Mouse (Mus musculus) myocyte (in vitro differentiated cells): ENCODE measurements at regions not wholly inside any gene's neighbourhood (a gene's known extent, or its start where the extent isn't known, plus 50 kb on each side); places are given as distances from the start of the nearest gene placed in this dataset.

Source experiments
- MAX ChIP-seq: IDR thresholded peaks from one replicate; pipeline ENCODE4 v1.6.1; 2011; ENCODE audit warnings: low read depth, mild to moderate bottlenecking, control low read depth
- POLR2AphosphoS2 ChIP-seq: IDR thresholded peaks from one replicate; pipeline ENCODE4 v1.6.1; 2011; ENCODE audit warnings: low read depth, control low read depth; ENCODE audit not compliant: insufficient read length

GRCm38 (mm10) chr9:83258476-83258875 lies 112.0 kb upstream of the Hmgn3 start:
- TF ChIP-seq POLR2AphosphoS2 (no peak), MAX (no peak)
